Mouse (Mus musculus): Measurements from ENCODE around the gene Lrp3.

DNA sequence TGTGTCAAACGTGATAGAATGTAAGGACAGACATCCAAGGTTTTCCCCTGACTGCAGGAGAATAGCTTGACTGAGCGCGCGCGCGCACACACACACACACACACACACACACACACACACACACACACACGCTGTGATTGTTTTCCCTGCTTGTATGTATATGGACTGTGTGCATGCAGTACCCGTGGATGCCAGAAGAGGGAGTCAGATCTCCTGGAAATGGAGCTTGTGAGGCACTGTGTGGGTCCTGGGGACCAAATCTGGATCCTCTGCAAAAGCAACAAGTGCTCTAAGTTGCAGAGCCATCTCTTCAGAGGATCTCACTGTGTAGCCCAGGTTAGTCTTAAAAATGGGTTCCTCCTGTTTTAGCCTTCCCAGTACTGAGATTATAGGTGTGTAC, 44.1 kb upstream of the Lrp3 start:
- no peak for TF ChIP-seq POLR2A (IDR thresholded peaks at IDR 0.05; ENCODE audit: low read depth, low read length)
- no peak for TF ChIP-seq CTCF (IDR thresholded peaks at IDR 0.05; ENCODE audit: borderline replicate concordance, insufficient read depth, low read length)

Measured in embryonic fibroblast, embryonic 13.5 days (primary cell).